Comparison of ENCODE assay signal across 12 mouse cellular contexts in genomic region chr14:122901177-122901576, GRCm38 (mm10). TPM values are rescaled to one million over a fixed set of nuclear protein-coding genes. Genes with fewer than 3 reads are reported as not detected.
DNase-seq lines count a peak whose midpoint lies in the region; ATAC-seq and TF ChIP-seq lines count a peak whose summit lies in the region.
"Had no signal": no experiment of that assay in that cellular context is flagged by ENCODE, and none has a peak within 500 bp of the region (broad histone marks: within the 10 kb centered on the region; RNA-seq: fewer than 3 reads in every experiment).

No protein-coding gene starts in this region.

- 85% methylated on average over 3 of the region's 3 CpGs for WGBS in heart, postnatal 0 days
- WGBS in kidney, postnatal 0 days, result 82% methylated on average over 3 of the region's 3 CpGs
- WGBS in midbrain, postnatal 0 days, result 71% methylated on average over 3 of the region's 3 CpGs
- 79% methylated on average over 3 of the region's 3 CpGs for WGBS in midbrain, embryonic 16.5 days

- no peak overlapping the region for H3K4me2 ChIP-seq in heart, postnatal 0 days (ENCODE audit: low read depth, low read length)
- no peak overlapping the region for H3K4me2 ChIP-seq in kidney, postnatal 0 days (ENCODE audit: low read length)
- H3K4me2 ChIP-seq in midbrain, postnatal 0 days (ENCODE audit: low read depth, low read length, poor library complexity, severe bottlenecking), result no peak overlapping the region
- H3K4me2 ChIP-seq in midbrain, embryonic 16.5 days (ENCODE audit: low read length), result no peak overlapping the region
- H3K4me2 ChIP-seq: heart, embryonic 15.5 days; limb, embryonic 15.5 days; lung, embryonic 15.5 days; neural tube, embryonic 12.5 days had no signal

- TF ChIP-seq CTCF in heart, postnatal 0 days (IDR thresholded peaks at IDR 0.05; ENCODE audit: low read depth), result peak; percentile 18
- peak; percentile 47 for TF ChIP-seq CTCF in kidney, postnatal 0 days (IDR thresholded peaks at IDR 0.05; ENCODE audit: low read depth)
- TF ChIP-seq CTCF in midbrain, postnatal 0 days (IDR thresholded peaks at IDR 0.05), result peak; percentile 69

- no peaks in the 10 kb centered on the region for H3K9me3 ChIP-seq in heart, postnatal 0 days (replicated peaks; ENCODE audit: control insufficient read depth, low read length)
- H3K9me3 ChIP-seq in kidney, postnatal 0 days (replicated peaks; ENCODE audit: low read length), result no peaks in the 10 kb centered on the region
- no peaks in the 10 kb centered on the region for H3K9me3 ChIP-seq in midbrain, postnatal 0 days (ENCODE audit: low read length)
- H3K9me3 ChIP-seq in midbrain, embryonic 16.5 days (replicated peaks; ENCODE audit: control insufficient read depth, low read length, poor library complexity, severe bottlenecking), result no peaks in the 10 kb centered on the region
- H3K9me3 ChIP-seq: heart, embryonic 15.5 days; limb, embryonic 15.5 days; lung, embryonic 15.5 days; neural tube, embryonic 12.5 days had no signal

- H3K27me3 ChIP-seq in heart, postnatal 0 days (ENCODE audit: control insufficient read depth, insufficient read depth, low read length), result no peaks in the 10 kb centered on the region
- no peaks in the 10 kb centered on the region for H3K27me3 ChIP-seq in kidney, postnatal 0 days (ENCODE audit: insufficient read depth, low read length)
- no peaks in the 10 kb centered on the region for H3K27me3 ChIP-seq in midbrain, postnatal 0 days (ENCODE audit: insufficient read depth, low read length)
- no peaks in the 10 kb centered on the region for H3K27me3 ChIP-seq in midbrain, embryonic 16.5 days (ENCODE audit: control insufficient read depth, insufficient read depth, low read depth, low read length)
- H3K27me3 ChIP-seq: heart, embryonic 15.5 days; limb, embryonic 15.5 days; lung, embryonic 15.5 days; neural tube, embryonic 12.5 days had no signal

- DNase-seq in heart, postnatal 0 days (ENCODE audit: low spot score), result no peak
- no peak for DNase-seq in heart, adult 9 months (ENCODE audit: low spot score in 2 of 2)
- DNase-seq in kidney, postnatal 0 days (ENCODE audit: low spot score), result no peak
- DNase-seq in kidney, adult 8-10 months, result no peak
- DNase-seq in midbrain, postnatal 0 days (ENCODE audit: low spot score), result no peak
- DNase-seq: kidney, postnatal 14 days had no signal

- H3K4me1 ChIP-seq in heart, postnatal 0 days (ENCODE audit: control insufficient read depth, insufficient read depth), result peaks cover 11% of the 10 kb centered on the region; the same call in 1 of the 2 replicates
- H3K4me1 ChIP-seq in kidney, postnatal 0 days (replicated peaks; ENCODE audit: insufficient read depth, low read length), result 0 out of 2 replicates have a peak, but pooled peaks cover 6% of the 10 kb centered on the region
- 0 out of 2 replicates have a peak, but pooled peaks cover 2% of the 10 kb centered on the region for H3K4me1 ChIP-seq in midbrain, postnatal 0 days (ENCODE audit: insufficient read depth, low read length)
- H3K4me1 ChIP-seq in midbrain, embryonic 16.5 days (ENCODE audit: control insufficient read depth, insufficient read depth, low read length), result no peaks in the 10 kb centered on the region
- H3K4me1 ChIP-seq: neural tube, embryonic 12.5 days had no signal

- TF ChIP-seq EP300 in heart, postnatal 0 days (IDR thresholded peaks at IDR 0.05; ENCODE audit: low read depth), result no peak

- H3K36me3 ChIP-seq in heart, postnatal 0 days (replicated peaks; ENCODE audit: control insufficient read depth, insufficient read depth, low read length), result no peaks in the 10 kb centered on the region
- no peaks in the 10 kb centered on the region for H3K36me3 ChIP-seq in kidney, postnatal 0 days (ENCODE audit: insufficient read depth, low read length)
- H3K36me3 ChIP-seq in midbrain, postnatal 0 days (ENCODE audit: insufficient read depth, low read length), result no peaks in the 10 kb centered on the region
- H3K36me3 ChIP-seq in midbrain, embryonic 16.5 days (ENCODE audit: control insufficient read depth, insufficient read depth, low read length), result peaks cover 3% of the 10 kb centered on the region; the same call in 1 of the 2 replicates
- H3K36me3 ChIP-seq: heart, embryonic 15.5 days; limb, embryonic 15.5 days; lung, embryonic 15.5 days; neural tube, embryonic 12.5 days had no signal

- H3K9ac ChIP-seq in heart, postnatal 0 days (replicated peaks; ENCODE audit: low read depth, low read length), result no peak overlapping the region
- no peak overlapping the region for H3K9ac ChIP-seq in kidney, postnatal 0 days (ENCODE audit: low read depth, low read length)
- no peak overlapping the region for H3K9ac ChIP-seq in midbrain, postnatal 0 days (replicated peaks; ENCODE audit: low read length, poor library complexity, severe bottlenecking)
- H3K9ac ChIP-seq in midbrain, embryonic 16.5 days (ENCODE audit: low read depth, low read length), result no peak overlapping the region
- H3K9ac ChIP-seq: heart, embryonic 15.5 days; limb, embryonic 15.5 days; lung, embryonic 15.5 days; neural tube, embryonic 12.5 days had no signal

- ATAC-seq in heart, postnatal 0 days (ENCODE audit: insufficient read depth, low read depth), result no peak
- no peak for ATAC-seq in kidney, postnatal 0 days (replicated peaks; ENCODE audit: low FRiP score, low read depth)
- no peak for ATAC-seq in midbrain, postnatal 0 days (ENCODE audit: low FRiP score)
- ATAC-seq in midbrain, embryonic 16.5 days, result no peak
- no peak for ATAC-seq in megakaryocyte-erythroid progenitor cell, adult 5-6 weeks (replicated peaks; ENCODE audit: low FRiP score, low TSS enrichment, poor library complexity, severe bottlenecking)

- H3K27ac ChIP-seq in heart, postnatal 0 days (ENCODE audit: low read depth), result no peak overlapping the region
- H3K27ac ChIP-seq in kidney, postnatal 0 days, result no peak overlapping the region
- H3K27ac ChIP-seq in midbrain, postnatal 0 days (ENCODE audit: low read depth, low read length), result no peak overlapping the region
- H3K27ac ChIP-seq in midbrain, embryonic 16.5 days (ENCODE audit: low read length), result no peak overlapping the region
- H3K27ac ChIP-seq: heart, embryonic 15.5 days; limb, embryonic 15.5 days; lung, embryonic 15.5 days; neural tube, embryonic 12.5 days had no signal

- H3K4me3 ChIP-seq in heart, postnatal 0 days (ENCODE audit: low read depth, low read length), result no peak overlapping the region
- no peak overlapping the region for H3K4me3 ChIP-seq in kidney, postnatal 0 days (replicated peaks; ENCODE audit: low read depth, low read length)
- no peak overlapping the region for H3K4me3 ChIP-seq in midbrain, postnatal 0 days (ENCODE audit: low read depth, low read length)
- no peak overlapping the region for H3K4me3 ChIP-seq in midbrain, embryonic 16.5 days (ENCODE audit: low read depth, low read length)
- H3K4me3 ChIP-seq: heart, embryonic 15.5 days; limb, embryonic 15.5 days; lung, embryonic 15.5 days; neural tube, embryonic 12.5 days had no signal

RNA-seq across cellular contexts. Expression of gene Ggact, which starts 12.4 kb away (rescaled TPM):
- total RNA-seq in heart, postnatal 0 days (2014; rRNA removed; ENCODE audit: low replicate concordance), result 28.8 and 52.6 TPM in 2 replicates
- 23.4 and 26.7 TPM in 2 replicates for polyA plus RNA-seq in heart, postnatal 0 days (2015; fragmentation: Nextera tagmentation; extraction: Ambion mirVana)
- polyA plus RNA-seq in kidney, postnatal 0 days (2015; fragmentation: Nextera tagmentation; extraction: Ambion mirVana), result 41.1 and 43.9 TPM in 2 replicates
- total RNA-seq in midbrain, postnatal 0 days (2014; rRNA removed), result 23.3 and 24.2 TPM in 2 replicates
- 24.0 and 25.4 TPM in 2 replicates for polyA plus RNA-seq in midbrain, postnatal 0 days (2015; fragmentation: Nextera tagmentation; extraction: Ambion mirVana)
- 6.8 and 8.7 TPM in 2 replicates for polyA plus RNA-seq in midbrain, embryonic 16.5 days (2015; fragmentation: Nextera tagmentation; extraction: Ambion mirVana)
- 15.9 and 24.0 TPM in 2 replicates for total RNA-seq in megakaryocyte-erythroid progenitor cell, adult 5-6 weeks (2014; fragmentation: Nextera tagmentation)
- total RNA-seq in megakaryocyte-erythroid progenitor cell, adult 5-6 weeks (2017), result 18.0 and 31.5 TPM in 2 replicates

Comparison
In these comparisons a context has a peak if more than half of its experiments do, and no peak if none do; other contexts are left out.
1. CTCF ChIP-seq: peak in every context shown above with its lines; median percentile 69 in midbrain, postnatal 0 days; 47 in kidney, postnatal 0 days; 18 in heart, postnatal 0 days.